Mouse (Mus musculus): ENCODE results near the gene Pi4k2a.
A peak's percentile ranks its signal among the peaks of the same experiment; 100 is the strongest.

GRCm38 (mm10) chr19:42170025-42170969 is 80.0 kb downstream of the Pi4k2a start:
- no peak for TF ChIP-seq CTCF (IDR thresholded peaks at IDR 0.05; ENCODE audit: insufficient read depth, low read length)
- TF ChIP-seq POLR2A (IDR thresholded peaks at IDR 0.05; ENCODE audit: borderline replicate concordance, extremely low read depth, low read depth, low read length) = peak; percentile 83; the same call in 1 of the 2 replicates

All from lung, adult 2 months (tissue).